Mouse (Mus musculus): ENCODE measurements at regions not wholly inside any gene's neighbourhood (a gene's known extent, or its start where the extent isn't known, plus 50 kb on each side); places are given as distances from the start of the nearest gene placed in this dataset.

GRCm38 (mm10) chr3:76014766-76015165 lies 58.0 kb upstream of the Golim4 start:
- no peak for DNase-seq (ENCODE audit: extremely low spot score, low read depth, low spot score)

GRCm38 (mm10) chr3:76008564-76009183 lies 51.9 kb upstream of the Golim4 start:
- peak; percentile 5 for DNase-seq (ENCODE audit: extremely low spot score, low read depth, low spot score)

Data from hindlimb bud, embryonic 11.5 days (tissue).